13 mouse cellular contexts compared by ENCODE assay signal in genomic region chr15:94137159-94137952, GRCm38 (mm10).
A peak's percentile ranks its signal among the peaks of the same experiment; 100 is the strongest.
DNase-seq lines count a peak whose midpoint lies in the region; ATAC-seq and TF ChIP-seq lines count a peak whose summit lies in the region.
"Had no signal": no experiment of that assay in that cellular context is flagged by ENCODE, and none has a peak within 500 bp of the region (broad histone marks: within the 10 kb centered on the region; RNA-seq: fewer than 3 reads in every experiment).

No protein-coding gene starts in this region.

- H3K9ac ChIP-seq in forebrain, embryonic 14.5 days (ENCODE audit: low read length), result no peak overlapping the region
- no peak overlapping the region for H3K9ac ChIP-seq in midbrain, embryonic 15.5 days
- H3K9ac ChIP-seq: heart, embryonic 15.5 days had no signal

- H3K36me3 ChIP-seq in forebrain, embryonic 14.5 days (ENCODE audit: control insufficient read depth, insufficient read depth, low read length), result no peaks in the 10 kb centered on the region
- H3K36me3 ChIP-seq in midbrain, embryonic 15.5 days (replicated peaks), result no peaks in the 10 kb centered on the region
- no peaks in the 10 kb centered on the region for H3K36me3 ChIP-seq in thymus, adult 2 months (ENCODE audit: control insufficient read depth, insufficient read depth, low read length)
- H3K36me3 ChIP-seq: heart, embryonic 15.5 days had no signal

- ATAC-seq in forebrain, embryonic 14.5 days, result peak; percentile 80
- peak; percentile 56; the same call in 1 of the 2 replicates for ATAC-seq in midbrain, embryonic 15.5 days (replicated peaks)
- ATAC-seq: CD4-positive, CD25-positive, alpha-beta regulatory T cell, adult 4 months had no signal

- H3K9me3 ChIP-seq in forebrain, embryonic 14.5 days (replicated peaks; ENCODE audit: control insufficient read depth, low read length), result no peaks in the 10 kb centered on the region
- peaks cover 5% of the 10 kb centered on the region; the same call in 1 of the 2 replicates for H3K9me3 ChIP-seq in midbrain, embryonic 15.5 days
- H3K9me3 ChIP-seq: heart, embryonic 15.5 days had no signal

- DNase-seq in left cerebral cortex, adult 2 months (ENCODE audit: extremely low spot score in 1 of 2, low spot score in 2 of 2), result no peak
- DNase-seq in left cerebral cortex, postnatal 14 days (ENCODE audit: low spot score in 2 of 2), result no peak
- peak; percentile 67 for DNase-seq in forebrain, embryonic 14.5 days (ENCODE audit: low spot score)
- DNase-seq in layer of hippocampus, adult 8-10 months (ENCODE audit: low spot score in 2 of 2), result peak; percentile 12 to 18
- DNase-seq in thymus, adult 2 months, result no peak
- no peak for DNase-seq in MN1 (ENCODE audit: low spot score)
- no peak for DNase-seq in urinary bladder, postnatal 25 days (ENCODE audit: low spot score)
- DNase-seq: cerebellum, adult 11 months; right cerebral cortex, postnatal 14 days; thymus, postnatal 36 days had no signal

- TF ChIP-seq POLR2A in thymus, adult 2 months (IDR thresholded peaks at IDR 0.05; ENCODE audit: control insufficient read depth, extremely low read depth, insufficient read depth, low read length, poor library complexity), result no peak

- no peak overlapping the region for H3K27ac ChIP-seq in left cerebral cortex, adult 2 months
- no peak overlapping the region for H3K27ac ChIP-seq in forebrain, embryonic 14.5 days (ENCODE audit: low read depth, low read length)
- H3K27ac ChIP-seq in midbrain, embryonic 15.5 days, result no peak overlapping the region
- H3K27ac ChIP-seq in thymus, adult 2 months (ENCODE audit: control insufficient read depth, insufficient read depth, low read length), result no peak overlapping the region
- H3K27ac ChIP-seq: heart, embryonic 15.5 days had no signal

- 48% methylated on average over 27 of the region's 27 CpGs for WGBS in forebrain, embryonic 14.5 days
- WGBS in midbrain, embryonic 15.5 days, result 53% methylated on average over 27 of the region's 27 CpGs
- 76% methylated on average over 27 of the region's 27 CpGs for WGBS in thymus, adult 2 months

- H3K27me3 ChIP-seq in forebrain, embryonic 14.5 days (replicated peaks; ENCODE audit: control insufficient read depth, insufficient read depth, low read length), result no peaks in the 10 kb centered on the region
- no peaks in the 10 kb centered on the region for H3K27me3 ChIP-seq in midbrain, embryonic 15.5 days (replicated peaks)
- no peaks in the 10 kb centered on the region for H3K27me3 ChIP-seq in thymus, adult 2 months (ENCODE audit: control insufficient read depth, insufficient read depth, low read length)
- H3K27me3 ChIP-seq: heart, embryonic 15.5 days had no signal

- intact Hi-C loops in left cerebral cortex, adult 2 months (cut with DNase I), result no loop called here
- intact Hi-C loops in left cerebral cortex, postnatal 14 days (cut with DNase I), result no loop called here

- no peaks in the 10 kb centered on the region for H3K4me1 ChIP-seq in forebrain, embryonic 14.5 days (ENCODE audit: control insufficient read depth, insufficient read depth, low read length)
- no peaks in the 10 kb centered on the region for H3K4me1 ChIP-seq in midbrain, embryonic 15.5 days
- H3K4me1 ChIP-seq in thymus, adult 2 months (replicated peaks; ENCODE audit: control insufficient read depth, insufficient read depth, low read length), result peaks cover 6% of the 10 kb centered on the region; the same call in 1 of the 2 replicates
- H3K4me1 ChIP-seq: heart, embryonic 15.5 days had no signal

- H3K4me2 ChIP-seq in forebrain, embryonic 14.5 days (ENCODE audit: low read length), result peak overlapping the region; percentile 12
- H3K4me2 ChIP-seq in midbrain, embryonic 15.5 days, result peak overlapping the region; percentile 35
- H3K4me2 ChIP-seq: heart, embryonic 15.5 days had no signal

- no peak for TF ChIP-seq CTCF in left cerebral cortex, adult 2 months (IDR thresholded peaks at IDR 0.05)
- TF ChIP-seq CTCF in thymus, adult 2 months (IDR thresholded peaks at IDR 0.05; ENCODE audit: borderline replicate concordance, control insufficient read depth, extremely low read depth, insufficient read depth, low read length, poor library complexity), result no peak

- H3K4me3 ChIP-seq in left cerebral cortex, adult 2 months, result peak overlapping the region; percentile 16
- no peak overlapping the region for H3K4me3 ChIP-seq in forebrain, embryonic 14.5 days (ENCODE audit: low read depth, low read length)
- peak overlapping the region; percentile 3; the same call in 1 of the 2 replicates for H3K4me3 ChIP-seq in midbrain, embryonic 15.5 days
- H3K4me3 ChIP-seq in thymus, adult 2 months (ENCODE audit: control insufficient read depth, insufficient read depth, low read length), result no peak overlapping the region
- H3K4me3 ChIP-seq: heart, embryonic 15.5 days had no signal

Comparison
In these comparisons a context has a peak if more than half of its experiments do, and no peak if none do; other contexts are left out.
1. DNase-seq: peak in forebrain, embryonic 14.5 days (single experiment) and layer of hippocampus, adult 8-10 months (2 of 2); none in left cerebral cortex, adult 2 months (0 of 2), left cerebral cortex, postnatal 14 days (0 of 2), thymus, adult 2 months (single experiment), MN1 (single experiment) and urinary bladder, postnatal 25 days (single experiment).
2. H3K4me3 ChIP-seq: peak in left cerebral cortex, adult 2 months (single experiment) and midbrain, embryonic 15.5 days (single experiment); none in forebrain, embryonic 14.5 days (single experiment) and thymus, adult 2 months (single experiment).